Mouse (Mus musculus) testis, adult 2 months (tissue): ENCODE results near the gene Klk8. TPM values are rescaled to one million over a fixed set of nuclear protein-coding genes. Genes with fewer than 3 reads are reported as not detected.

Experiments
- H3K27ac ChIP-seq: fragments of 200-500 bp; 2 replicates; pipeline ENCODE4 v1.5.1; 2012; ENCODE audit warnings: low read depth, low read length; ENCODE audit not compliant: control insufficient read depth, insufficient read depth
- H3K27me3 ChIP-seq: fragments of 200-500 bp; 2 replicates; pipeline ENCODE4 v1.6.1; 2012; ENCODE audit warnings: mild to moderate bottlenecking, low read length, moderate library complexity; ENCODE audit not compliant: control insufficient read depth, insufficient read depth
- H3K36me3 ChIP-seq: fragments of 200-500 bp; 2 replicates; pipeline ENCODE4 v1.6.1; 2012; ENCODE audit warnings: mild to moderate bottlenecking, low read length; ENCODE audit not compliant: control insufficient read depth, insufficient read depth
- H3K4me1 ChIP-seq: fragments of 200-500 bp; 2 replicates; pipeline ENCODE4 v1.6.1; 2012; ENCODE audit warnings: low read length; ENCODE audit not compliant: control insufficient read depth, insufficient read depth
- H3K4me3 ChIP-seq: fragments of 200-500 bp; 2 replicates; pipeline ENCODE4 v1.5.1; 2012; ENCODE audit warnings: low read depth, mild to moderate bottlenecking, low read length, moderate library complexity, mixed read lengths; ENCODE audit not compliant: control insufficient read depth
- CTCF ChIP-seq: fragments of 200-500 bp; IDR thresholded peaks from 2 replicates; pipeline ENCODE4 v1.5.1; 2012; ENCODE audit warnings: low read depth, mild to moderate bottlenecking, inconsistent platforms, low read length, moderate library complexity; ENCODE audit not compliant: control insufficient read depth, insufficient read depth, insufficient replicate concordance
- POLR2A ChIP-seq: fragments of 200-500 bp; IDR thresholded peaks from 2 replicates; pipeline ENCODE4 v1.6.1; 2012; ENCODE audit warnings: low read depth, mild to moderate bottlenecking, inconsistent platforms, low read length, moderate library complexity; ENCODE audit not compliant: control insufficient read depth
- polyA plus RNA-seq: library from polyadenylated mRNA; depleted of rRNA; stranded (reverse); fragments of >200 nt; gene quantifications from 2 replicates; pipeline ENCODE4 v1.2.3, GENCODE M21; 2012

Gene Klk8
- polyA plus RNA-seq, 1 experiment = 0.09 TPM

DNA sequence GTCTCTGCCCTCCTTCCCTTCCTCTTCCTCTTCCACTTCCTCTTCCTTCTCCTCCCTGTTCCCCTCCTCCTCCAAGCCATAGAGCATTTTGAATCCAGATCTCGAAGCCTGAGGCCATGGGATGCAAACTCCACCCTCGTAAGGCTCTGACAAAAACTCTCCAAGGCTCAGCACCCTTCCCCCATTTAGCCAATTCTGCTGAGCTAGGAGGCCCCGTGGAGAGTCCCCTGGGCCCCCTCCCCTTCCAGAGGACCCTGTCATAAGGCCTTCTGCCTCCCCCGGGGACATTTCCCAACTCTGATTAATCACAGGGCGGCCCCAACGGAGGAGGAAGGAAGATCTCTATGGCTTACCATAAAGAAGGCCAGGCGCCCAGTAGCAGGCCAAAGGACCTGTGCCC lies 5.8 kb upstream of the Klk8 start, which contains the start of gene Klk9:
Gene Klk9 (plus strand): TSS at position 301 of the 400 bp plus-strand sequence.
- Histone ChIP-seq H3K27ac (no peak within 1 kb of the TSS), H3K36me3 (no peaks in the 10 kb centered on the region), H3K4me3 (no peak within 1 kb of the TSS), H3K27me3 (no peaks in the 10 kb centered on the region), H3K4me1 (peaks cover under 1% of the 10 kb centered on the region; the same call in 1 of the 2 replicates)
- TF ChIP-seq CTCF (no peak), POLR2A (no peak)

DNA sequence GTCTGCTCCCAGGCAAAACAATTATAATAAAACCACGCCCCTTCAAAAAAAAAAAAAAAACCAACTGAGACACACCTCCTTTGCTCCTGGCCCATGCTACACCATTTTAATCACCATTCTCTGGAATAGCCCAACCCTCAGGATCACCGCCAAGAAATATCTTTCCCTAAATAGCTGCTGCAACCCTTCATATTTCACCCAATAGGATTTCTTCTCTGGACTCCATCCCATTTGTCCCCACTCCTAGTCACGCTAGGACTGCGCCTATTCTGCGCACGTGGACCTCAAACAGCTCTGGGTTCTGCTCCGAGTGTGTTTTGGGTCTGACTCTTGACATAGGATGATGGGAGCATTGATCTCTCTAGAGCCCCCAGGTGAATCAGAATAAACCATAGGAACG lies 1.0 kb upstream of the Klk8 start:
- Histone ChIP-seq H3K27ac (no peak overlapping the region), H3K4me1 (peaks cover 6% of the 10 kb centered on the region), H3K36me3 (no peaks in the 10 kb centered on the region), H3K4me3 (no peak overlapping the region), H3K27me3 (no peaks in the 10 kb centered on the region)
- TF ChIP-seq CTCF = no peak
- no peak for TF ChIP-seq POLR2A

DNA sequence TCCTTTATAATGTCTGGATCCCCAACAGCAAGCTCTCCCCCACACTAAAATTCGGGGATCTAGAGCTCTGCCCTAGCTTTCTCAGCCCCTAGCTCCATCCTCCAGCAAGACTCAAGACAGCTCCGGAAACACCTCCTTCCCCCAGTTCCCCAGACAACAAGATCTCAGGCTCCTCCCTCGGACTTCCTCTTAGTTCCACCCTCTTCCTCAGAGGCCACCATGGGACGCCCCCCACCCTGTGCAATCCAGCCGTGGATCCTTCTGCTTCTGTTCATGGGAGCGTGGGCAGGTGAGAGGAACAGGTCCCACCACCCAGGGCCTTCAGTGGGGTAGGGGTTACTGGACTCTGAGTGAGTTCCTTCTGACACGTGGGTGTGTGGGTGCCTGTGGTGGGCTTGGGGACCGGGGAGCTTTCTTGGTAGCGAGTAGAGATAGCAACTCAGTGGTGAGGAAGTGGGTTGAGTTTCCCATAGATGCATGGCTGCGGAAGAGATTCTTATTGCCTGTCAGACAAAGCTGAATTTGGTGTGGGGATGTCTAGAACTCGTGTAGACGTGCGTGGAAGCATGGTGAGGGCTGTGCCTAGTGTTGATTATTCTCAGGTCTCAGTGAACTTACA lies 576 bp downstream of the Klk8 start:
- TF ChIP-seq POLR2A = no peak
- TF ChIP-seq CTCF = no peak
- Histone ChIP-seq H3K27ac (no peak overlapping the region), H3K4me3 (no peak overlapping the region), H3K36me3 (no peaks in the 10 kb centered on the region), H3K27me3 (no peaks in the 10 kb centered on the region), H3K4me1 (peaks cover 6% of the 10 kb centered on the region)

DNA sequence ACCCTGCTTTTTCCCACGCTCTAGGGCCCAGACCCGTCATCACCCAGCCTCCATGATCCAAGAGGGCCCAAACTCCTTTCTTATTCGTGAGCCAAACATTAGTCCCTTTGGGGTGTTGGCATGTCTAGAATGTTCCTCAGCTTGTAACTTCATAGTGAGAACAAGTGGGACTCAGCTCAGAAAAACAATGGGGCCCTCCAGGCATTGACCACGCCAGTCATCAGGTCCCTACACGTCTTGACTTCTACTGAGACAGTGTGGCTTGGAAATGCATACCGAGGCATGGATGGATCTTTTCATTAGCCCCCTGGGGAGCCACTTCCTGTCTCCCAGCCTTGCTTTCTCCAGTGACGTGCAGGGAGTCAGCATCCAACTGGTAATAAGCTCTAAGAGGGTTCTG lies 2.5 kb downstream of the Klk8 start:
- Histone ChIP-seq H3K27ac (no peak overlapping the region), H3K4me1 (peaks cover 6% of the 10 kb centered on the region)
- TF ChIP-seq POLR2A = no peak
- no peak for TF ChIP-seq CTCF

DNA sequence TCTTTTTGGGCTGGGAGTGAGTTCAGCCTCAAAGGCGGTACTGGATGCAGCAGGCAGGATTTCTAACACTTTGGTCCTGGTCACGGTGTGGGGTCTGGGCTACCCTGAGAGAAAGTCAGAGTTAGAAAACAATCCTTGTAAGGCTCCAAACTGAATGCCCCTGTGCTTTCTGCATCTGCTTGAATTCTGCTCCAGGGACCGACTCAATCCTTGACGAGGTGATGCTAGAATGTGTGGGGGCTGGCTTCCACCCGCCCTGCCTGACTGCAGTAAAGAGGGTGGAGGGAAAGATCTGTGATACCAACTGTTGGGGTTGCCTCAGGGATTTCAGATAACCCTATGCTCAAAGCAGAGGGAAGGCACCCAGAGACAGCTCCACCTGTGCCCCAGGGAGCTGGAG lies 13.6 kb downstream of the Klk8 start, which contains the start of gene Klk7:
Gene Klk7 (plus strand): TSS at position 301 of the 400 bp plus-strand sequence.
- TF ChIP-seq POLR2A (no peak), CTCF (no peak)
- Histone ChIP-seq H3K4me3 (no peak within 1 kb of the TSS), H3K27me3 (no peaks in the 10 kb centered on the region), H3K4me1 (no peaks in the 10 kb centered on the region), H3K36me3 (no peaks in the 10 kb centered on the region), H3K27ac (no peak within 1 kb of the TSS)

More for the DNA sequence above, 2.5 kb downstream of the Klk8 start:
- no peaks in the 10 kb centered on the region for H3K36me3 ChIP-seq
- H3K4me3 ChIP-seq = no peak overlapping the region
- H3K27me3 ChIP-seq = no peaks in the 10 kb centered on the region

DNA sequence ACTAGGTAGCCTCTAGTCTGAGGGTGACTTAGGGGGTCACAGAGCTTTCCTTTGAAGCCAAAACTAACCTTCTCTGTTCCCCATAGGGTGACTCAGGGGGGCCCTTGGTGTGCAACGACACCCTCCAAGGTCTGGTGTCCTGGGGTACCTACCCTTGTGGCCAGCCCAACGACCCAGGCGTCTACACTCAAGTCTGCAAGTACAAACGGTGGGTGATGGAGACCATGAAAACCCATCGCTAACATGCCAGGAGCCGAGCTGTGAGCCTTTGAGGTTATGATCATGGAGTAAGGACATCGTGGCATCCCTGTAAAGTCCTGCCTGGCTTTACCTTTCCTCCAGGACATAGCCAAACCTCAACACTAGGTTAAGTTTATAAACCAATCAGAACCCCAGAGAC lies 17.8 kb downstream of the Klk8 start:
- Histone ChIP-seq H3K4me3 (no peak overlapping the region), H3K36me3 (no peaks in the 10 kb centered on the region), H3K27me3 (no peaks in the 10 kb centered on the region), H3K27ac (no peak overlapping the region), H3K4me1 (no peaks in the 10 kb centered on the region)
- TF ChIP-seq POLR2A (no peak), CTCF (no peak)

DNA sequence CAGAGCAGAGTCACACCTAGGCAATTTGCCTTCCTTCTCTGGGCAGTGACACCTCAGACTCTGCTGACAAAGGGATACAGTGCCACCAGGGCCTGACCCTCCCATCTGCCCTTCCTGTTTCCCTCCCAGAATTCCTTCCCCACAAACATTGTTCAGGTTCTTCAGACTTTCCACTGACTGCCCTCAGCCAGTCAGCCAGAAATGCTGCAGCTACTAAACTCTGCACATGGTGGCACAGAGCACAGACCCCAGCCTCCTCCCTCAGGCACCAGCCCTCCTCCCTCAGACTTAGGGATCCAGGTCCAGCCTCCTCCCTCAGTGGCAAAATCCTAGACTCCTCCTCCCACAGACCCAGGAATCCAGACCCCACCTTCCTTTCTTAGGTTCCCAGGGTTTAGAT lies 19.4 kb downstream of the Klk8 start:
- TF ChIP-seq CTCF (no peak), POLR2A (no peak)
- no peaks in the 10 kb centered on the region for H3K36me3 ChIP-seq
- no peak overlapping the region for H3K27ac ChIP-seq
- H3K4me1 ChIP-seq = no peaks in the 10 kb centered on the region
- H3K27me3 ChIP-seq = no peaks in the 10 kb centered on the region
- no peak overlapping the region for H3K4me3 ChIP-seq
